Mouse (Mus musculus): ENCODE measurements at regions not wholly inside any gene's neighbourhood (a gene's known extent, or its start where the extent isn't known, plus 50 kb on each side); places are given as distances from the start of the nearest gene placed in this dataset.

GRCm38 (mm10) chr13:43852888-43853287 is 68.3 kb downstream of the Cd83 start:
- no peak for DNase-seq (ENCODE audit: inconsistent age in 2 of 2, low spot score in 1 of 2)

- no peak for DNase-seq (ENCODE audit: inconsistent age in 2 of 2, low spot score in 1 of 2)
Observed at GRCm38 (mm10) chr13:43854973-43855372, 70.4 kb downstream of the Cd83 start.

DNA sequence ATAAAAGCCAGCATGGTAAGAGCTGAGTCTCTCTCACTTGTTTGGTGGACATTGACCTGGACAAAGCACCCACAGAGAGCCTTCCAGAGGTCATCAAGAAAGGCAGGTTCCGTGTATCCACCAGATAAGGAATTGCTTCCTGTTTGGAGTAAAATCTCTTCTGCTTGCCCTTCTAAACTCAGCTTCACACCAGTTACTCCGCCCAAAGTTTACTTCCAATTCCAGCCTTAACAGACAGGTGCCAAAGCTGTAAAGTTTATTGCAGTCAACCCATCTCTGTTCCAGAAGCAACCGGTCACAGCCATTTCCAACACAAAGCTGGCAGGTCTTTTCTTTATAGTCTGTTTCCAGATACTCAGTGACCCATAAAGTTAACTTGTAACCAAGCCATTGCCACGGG is 76.4 kb downstream of the Cd83 start:
- no peak for DNase-seq (ENCODE audit: inconsistent age in 2 of 2, low spot score in 1 of 2)

GRCm38 (mm10) chr13:43861424-43861823 is 76.8 kb downstream of the Cd83 start:
- no peak for DNase-seq (ENCODE audit: inconsistent age in 2 of 2, low spot score in 1 of 2)

DNA sequence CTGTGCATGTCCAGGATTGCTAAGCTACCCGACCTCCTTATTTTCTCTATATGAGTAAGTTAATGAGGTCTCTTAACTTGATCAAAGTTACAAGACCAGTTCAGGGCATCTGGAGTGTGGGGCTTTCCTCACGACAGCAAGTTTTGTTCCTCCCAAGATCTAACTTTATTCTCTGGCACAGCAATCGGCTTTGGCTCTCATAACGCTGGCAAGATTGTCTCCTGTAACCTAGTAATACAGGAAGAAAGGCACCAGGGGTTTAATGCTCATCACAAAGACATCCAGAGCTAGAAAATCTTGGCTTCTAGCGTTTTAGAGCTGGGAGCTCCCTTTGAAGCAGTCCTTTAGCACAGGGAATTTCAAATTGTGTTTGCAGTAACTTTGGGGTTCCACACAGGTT is 77.5 kb downstream of the Cd83 start:
- no peak for DNase-seq (ENCODE audit: inconsistent age in 2 of 2, low spot score in 1 of 2)

DNA sequence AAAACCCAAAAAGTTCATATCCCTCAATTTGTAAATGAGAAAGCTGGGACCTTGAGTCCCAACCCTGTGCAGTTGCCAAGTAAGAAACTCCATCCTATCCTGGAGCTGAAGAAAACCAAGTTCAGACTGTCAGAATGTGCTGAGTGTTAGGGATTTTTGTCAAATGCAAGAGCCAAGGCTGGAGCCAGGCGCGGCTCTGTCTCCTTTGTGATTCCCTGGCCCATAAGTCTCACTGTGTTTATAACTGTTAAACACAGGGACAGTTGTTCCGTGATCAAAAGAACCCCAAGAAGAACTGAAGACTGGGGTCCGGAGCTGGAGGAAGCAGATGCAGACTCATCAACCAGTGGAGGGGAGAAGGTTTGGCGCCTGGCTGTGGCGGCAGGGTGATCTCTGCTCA is 78.0 kb downstream of the Cd83 start:
- no peak for DNase-seq (ENCODE audit: inconsistent age in 2 of 2, low spot score in 1 of 2)

DNA sequence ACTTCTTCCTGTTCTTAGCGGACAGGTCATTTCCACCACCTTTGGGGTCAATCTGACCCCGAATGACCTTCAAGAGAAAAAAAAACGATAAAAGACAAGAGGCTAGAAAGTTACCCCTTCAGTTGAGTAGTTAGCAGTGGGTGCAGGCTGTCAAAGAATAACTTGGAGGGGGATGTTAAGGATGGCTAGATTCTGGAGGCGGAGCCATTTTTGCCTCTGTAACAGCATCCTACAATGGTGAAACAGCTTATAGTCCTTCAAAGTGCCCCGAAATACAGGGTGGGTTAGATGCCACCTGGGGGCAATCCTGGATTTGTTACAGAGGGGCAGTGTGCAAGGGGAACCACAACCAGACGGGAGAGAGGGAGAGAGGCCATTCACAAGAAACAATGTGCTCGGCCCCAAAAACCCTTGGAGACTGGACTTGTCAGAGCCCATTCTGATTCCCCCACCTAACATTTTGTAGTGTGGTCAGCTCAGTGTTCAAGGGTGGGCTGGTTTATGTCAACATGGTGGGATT is 79.1 kb downstream of the Cd83 start:
- peak in 1 of 2 experiments; percentile 11 for DNase-seq (ENCODE audit: inconsistent age in 2 of 2, low spot score in 1 of 2)

DNA sequence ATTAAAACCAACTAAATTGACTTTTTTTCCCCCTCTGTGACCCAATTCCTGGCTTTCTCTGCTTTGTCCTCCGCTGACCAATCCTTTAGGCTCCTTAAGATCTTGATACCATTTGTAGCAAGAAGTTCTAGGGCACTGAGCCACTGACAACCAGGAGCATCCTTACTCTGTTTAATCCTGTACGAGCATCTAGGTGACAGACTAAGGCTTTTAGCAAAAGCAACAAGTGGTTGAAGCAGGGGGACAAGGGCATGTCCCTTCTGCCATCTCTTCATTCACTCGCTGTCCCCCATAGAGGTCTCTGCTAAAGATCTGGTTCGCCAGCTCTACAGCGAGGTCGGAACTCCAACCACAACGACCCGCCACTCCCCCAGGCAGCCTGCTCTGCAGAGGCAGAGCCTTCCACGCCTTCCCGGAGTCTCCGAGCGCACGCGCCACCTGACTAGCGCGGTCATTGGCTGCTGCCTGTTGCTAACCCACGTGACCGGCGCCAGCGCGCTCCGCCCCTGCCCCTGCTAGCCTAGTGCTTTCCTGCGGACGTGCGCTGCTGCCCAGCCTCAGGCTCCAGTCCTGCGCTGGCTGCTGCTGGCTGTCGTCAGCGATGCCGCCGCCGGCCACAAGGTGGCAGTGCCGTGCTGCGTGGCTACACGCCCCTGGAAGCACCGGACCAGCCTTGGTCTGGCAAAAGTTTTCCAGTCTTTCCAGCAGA is 79.7 kb downstream of the Cd83 start:
- DNase-seq (ENCODE audit: inconsistent age in 2 of 2, low spot score in 1 of 2) = peak; percentile 100

DNA sequence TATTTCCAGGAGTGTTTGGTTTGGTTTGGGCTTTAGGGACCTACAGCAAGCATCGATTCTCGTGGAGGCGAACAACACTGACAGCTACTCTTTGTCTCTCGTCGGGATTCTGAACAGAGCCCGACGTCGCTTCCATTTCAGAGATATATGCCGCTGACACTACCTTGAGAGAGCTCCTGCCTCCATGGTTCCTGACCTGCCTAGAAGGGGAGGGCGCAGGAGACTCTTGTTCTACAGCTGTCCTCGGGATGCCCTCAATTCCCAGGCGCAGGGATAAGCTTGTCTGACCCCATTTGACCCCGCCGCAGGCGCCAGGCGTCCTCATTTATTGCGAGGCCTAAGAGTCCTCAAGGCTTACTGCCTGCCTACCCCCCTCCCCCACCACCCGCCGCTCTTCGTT is 80.5 kb downstream of the Cd83 start:
- DNase-seq (ENCODE audit: inconsistent age in 2 of 2, low spot score in 1 of 2) = peak in 1 of 2 experiments; percentile 44

DNA sequence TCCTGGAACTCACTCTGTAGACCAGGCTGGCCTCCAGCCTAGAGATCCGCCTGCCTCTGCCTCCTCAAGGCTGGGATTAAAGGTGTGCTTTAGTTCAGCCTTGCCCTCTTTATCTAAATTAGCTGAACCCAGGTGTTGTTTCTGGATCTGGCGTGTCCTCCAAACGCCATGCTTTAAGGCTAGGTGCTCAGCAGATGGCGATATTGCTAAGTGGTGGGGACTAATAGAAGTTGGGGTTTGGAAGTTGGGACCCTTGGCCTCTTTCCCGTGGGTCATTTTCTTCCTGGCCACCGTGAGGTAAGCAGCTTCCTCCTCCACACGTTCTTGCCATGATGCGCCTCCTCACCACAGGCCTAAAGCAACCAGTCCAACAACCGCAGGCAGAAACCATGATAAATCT is 91.3 kb downstream of the Cd83 start:
- DNase-seq (ENCODE audit: inconsistent age in 2 of 2, low spot score in 1 of 2) = no peak

- DNase-seq (ENCODE audit: inconsistent age in 2 of 2, low spot score in 1 of 2) = no peak
Observed at GRCm38 (mm10) chr13:43887284-43887683, 102.7 kb downstream of the Cd83 start.

DNA sequence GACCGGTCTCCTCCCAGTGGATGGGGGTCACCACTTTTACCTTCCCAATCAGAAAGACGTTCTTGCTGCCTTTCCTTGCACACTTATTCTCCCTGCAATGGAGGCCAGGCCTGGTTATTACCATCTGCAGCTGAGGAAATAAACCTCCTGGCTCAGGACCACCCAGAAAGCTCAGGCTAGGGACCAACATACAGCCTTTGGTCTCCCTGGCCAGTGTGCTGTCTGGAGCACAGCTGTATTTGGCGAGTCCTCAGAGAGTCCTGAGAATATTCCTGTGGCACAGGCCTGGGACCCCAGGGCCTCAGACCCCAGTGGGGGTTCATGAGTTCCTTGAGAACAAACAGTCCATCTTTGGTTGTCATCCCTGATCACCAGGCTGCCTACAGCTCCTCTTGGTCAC is 107.4 kb downstream of the Cd83 start:
- no peak for DNase-seq (ENCODE audit: inconsistent age in 2 of 2, low spot score in 1 of 2)

DNA sequence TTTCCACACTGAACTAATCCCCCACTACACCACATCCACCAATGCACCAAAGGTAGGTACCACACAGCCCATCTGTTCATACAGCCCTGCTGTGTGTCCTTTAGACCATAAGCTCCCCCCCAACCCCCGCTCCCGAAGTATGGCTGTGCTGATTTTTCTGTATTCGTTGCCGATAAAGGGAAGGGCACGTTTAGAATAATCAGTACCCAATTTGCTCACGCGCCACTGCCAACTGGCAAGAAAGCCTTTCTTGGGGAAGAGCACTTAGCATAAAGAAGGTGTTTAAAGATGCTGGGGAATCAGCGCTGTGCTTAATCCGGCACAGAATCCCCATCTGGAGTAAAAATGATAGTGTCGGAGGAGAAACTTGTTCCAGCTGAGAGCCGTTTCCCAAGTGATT is 111.4 kb downstream of the Cd83 start:
- DNase-seq (ENCODE audit: inconsistent age in 2 of 2, low spot score in 1 of 2) = no peak

- DNase-seq (ENCODE audit: inconsistent age in 2 of 2, low spot score in 1 of 2) = no peak
Observed at GRCm38 (mm10) chr13:43897046-43897445, 112.5 kb downstream of the Cd83 start.

DNA sequence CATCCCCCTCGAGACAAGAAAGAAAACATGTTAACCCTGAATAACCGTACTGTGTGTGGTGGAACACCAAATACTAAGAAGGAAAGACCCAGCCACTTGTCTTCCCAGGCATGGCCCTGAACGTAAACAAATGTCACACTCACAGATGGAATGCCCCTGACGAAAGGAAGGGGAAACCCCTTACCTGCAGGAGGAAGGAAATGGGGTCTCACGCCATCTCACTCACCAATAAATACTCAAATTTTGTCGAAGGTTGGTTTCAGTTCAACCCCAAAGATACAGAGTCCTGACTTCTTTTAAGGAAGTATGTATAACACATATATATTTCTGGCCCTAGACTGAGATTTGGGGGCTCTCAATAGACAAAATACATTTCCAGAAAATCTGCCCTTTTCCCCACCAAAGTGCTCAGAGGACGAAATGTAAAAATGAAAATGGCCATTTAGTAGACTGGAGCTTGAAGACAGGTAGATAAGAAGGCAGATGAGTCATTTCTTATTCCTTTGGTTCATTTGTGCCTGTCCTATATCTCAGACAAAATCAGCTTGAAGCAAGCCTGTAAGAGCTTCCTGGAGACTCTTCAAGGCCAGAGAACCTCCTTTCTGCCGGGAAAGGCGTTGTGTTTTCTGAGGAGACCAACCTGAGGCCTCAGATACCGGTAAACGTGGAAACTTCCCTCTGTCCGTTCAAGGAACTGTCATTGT is 114.1 kb downstream of the Cd83 start:
- no peak for DNase-seq (ENCODE audit: inconsistent age in 2 of 2, low spot score in 1 of 2)

GRCm38 (mm10) chr13:43900115-43900514 is 115.5 kb downstream of the Cd83 start:
- DNase-seq (ENCODE audit: inconsistent age in 2 of 2, low spot score in 1 of 2) = no peak

- DNase-seq (ENCODE audit: inconsistent age in 2 of 2, low spot score in 1 of 2) = peak in 1 of 2 experiments; percentile 8
Observed at GRCm38 (mm10) chr13:43900758-43901157, 116.2 kb downstream of the Cd83 start.

- DNase-seq (ENCODE audit: inconsistent age in 2 of 2, low spot score in 1 of 2) = peak; percentile 80 to 93
Observed at GRCm38 (mm10) chr13:43903391-43903790, 118.8 kb downstream of the Cd83 start.

- DNase-seq (ENCODE audit: inconsistent age in 2 of 2, low spot score in 1 of 2) = no peak
Observed at GRCm38 (mm10) chr13:43904291-43904690, 119.7 kb downstream of the Cd83 start.

- no peak for DNase-seq (ENCODE audit: inconsistent age in 2 of 2, low spot score in 1 of 2)
Observed at GRCm38 (mm10) chr13:43906241-43906640, 121.7 kb downstream of the Cd83 start.

- peak; percentile 16 to 64 for DNase-seq (ENCODE audit: inconsistent age in 2 of 2, low spot score in 1 of 2)
Observed at GRCm38 (mm10) chr13:43907425-43907824, 122.8 kb downstream of the Cd83 start.

- DNase-seq (ENCODE audit: inconsistent age in 2 of 2, low spot score in 1 of 2) = peak in 1 of 2 experiments; percentile 41
Observed at GRCm38 (mm10) chr13:43908041-43908644, 123.6 kb downstream of the Cd83 start.
